Mouse (Mus musculus) bone marrow macrophage, adult 2 months (primary cell): ENCODE data around the gene Cchcr1. TPM values are rescaled to one million over a fixed set of nuclear protein-coding genes. Genes with fewer than 3 reads are reported as not detected.

Experiments used
- H3K27ac ChIP-seq: 2 replicates; pipeline ENCODE4 v1.5.1; 2012; ENCODE audit warnings: low read depth, low read length; ENCODE audit not compliant: insufficient read depth
- H3K4me1 ChIP-seq: 2 replicates; pipeline ENCODE4 v1.6.1; 2012; ENCODE audit warnings: low read length; ENCODE audit not compliant: control insufficient read depth, insufficient read depth
- H3K4me3 ChIP-seq: 2 replicates; pipeline ENCODE4 v1.5.1; 2012; ENCODE audit warnings: mild to moderate bottlenecking, low read length, moderate library complexity; ENCODE audit not compliant: insufficient read depth
- CTCF ChIP-seq: IDR thresholded peaks from 2 replicates; pipeline ENCODE4 v1.5.1; 2012; ENCODE audit warnings: low read depth, mild to moderate bottlenecking, low read length, moderate library complexity
- POLR2A ChIP-seq: IDR thresholded peaks from 2 replicates; pipeline ENCODE4 v1.6.1; 2012; ENCODE audit warnings: mild to moderate bottlenecking, low read depth, low read length, borderline replicate concordance
- polyA plus RNA-seq: library from polyadenylated mRNA; stranded (reverse); fragments of >200 nt; gene quantifications from 2 replicates; pipeline ENCODE4 v1.2.4, GENCODE M21; 2012; ENCODE audit not compliant: missing spikeins, insufficient read depth, insufficient read length

The Cchcr1 gene
- polyA plus RNA-seq, 1 experiment = 9.8 TPM

GRCm38 (mm10) chr17:35538476-35538875 lies 21.6 kb downstream of the Cchcr1 start:
- no peak for TF ChIP-seq POLR2A
- TF ChIP-seq CTCF = no peak
- H3K27ac ChIP-seq = no peak overlapping the region
- 0 out of 2 replicates have a peak, but pooled peaks cover 3% of the 10 kb centered on the region for H3K4me1 ChIP-seq
- no peak overlapping the region for H3K4me3 ChIP-seq

- TF ChIP-seq POLR2A = no peak
- no peak for TF ChIP-seq CTCF
- H3K27ac ChIP-seq = no peak overlapping the region
- 0 out of 2 replicates have a peak, but pooled peaks cover 3% of the 10 kb centered on the region for H3K4me1 ChIP-seq
- no peak overlapping the region for H3K4me3 ChIP-seq
Measured at GRCm38 (mm10) chr17:35539540-35539939, 22.6 kb downstream of the Cchcr1 start.

- TF ChIP-seq CTCF = no peak
- no peak for TF ChIP-seq POLR2A
- no peak overlapping the region for H3K4me3 ChIP-seq
- H3K27ac ChIP-seq = no peak overlapping the region
- H3K4me1 ChIP-seq = 0 out of 2 replicates have a peak, but pooled peaks cover 3% of the 10 kb centered on the region
Measured at GRCm38 (mm10) chr17:35542761-35543411, 26.0 kb downstream of the Cchcr1 start.

- H3K4me1 ChIP-seq = 0 out of 2 replicates have a peak, but pooled peaks cover 3% of the 10 kb centered on the region
- H3K4me3 ChIP-seq = no peak overlapping the region
- TF ChIP-seq POLR2A (no peak), CTCF (no peak)
- no peak overlapping the region for H3K27ac ChIP-seq
Measured at GRCm38 (mm10) chr17:35543412-35543861, 26.5 kb downstream of the Cchcr1 start.

GRCm38 (mm10) chr17:35544001-35544400 lies 27.1 kb downstream of the Cchcr1 start:
- no peak overlapping the region for H3K4me3 ChIP-seq
- no peak overlapping the region for H3K27ac ChIP-seq
- TF ChIP-seq CTCF (no peak), POLR2A (no peak)
- 0 out of 2 replicates have a peak, but pooled peaks cover 3% of the 10 kb centered on the region for H3K4me1 ChIP-seq

- Histone ChIP-seq H3K27ac (no peak overlapping the region), H3K4me3 (no peak overlapping the region), H3K4me1 (0 out of 2 replicates have a peak, but pooled peaks cover 3% of the 10 kb centered on the region)
- TF ChIP-seq CTCF = peak; percentile 95
- TF ChIP-seq POLR2A = no peak
Measured at GRCm38 (mm10) chr17:35544680-35545079, 27.8 kb downstream of the Cchcr1 start.

GRCm38 (mm10) chr17:35547465-35547864 lies 30.6 kb downstream of the Cchcr1 start:
- Histone ChIP-seq H3K27ac (no peak overlapping the region), H3K4me3 (no peak overlapping the region), H3K4me1 (0 out of 2 replicates have a peak, but pooled peaks cover 3% of the 10 kb centered on the region)
- TF ChIP-seq CTCF (no peak), POLR2A (no peak)

- Histone ChIP-seq H3K27ac (no peak overlapping the region), H3K4me3 (no peak overlapping the region), H3K4me1 (no peaks in the 10 kb centered on the region)
- TF ChIP-seq CTCF (no peak), POLR2A (no peak)
Measured at GRCm38 (mm10) chr17:35548636-35549035, 31.7 kb downstream of the Cchcr1 start.

- Histone ChIP-seq H3K27ac (no peak overlapping the region), H3K4me1 (no peaks in the 10 kb centered on the region), H3K4me3 (no peak overlapping the region)
- TF ChIP-seq CTCF = no peak
- TF ChIP-seq POLR2A = no peak
Measured at GRCm38 (mm10) chr17:35549437-35550142, 32.7 kb downstream of the Cchcr1 start.

- no peak overlapping the region for H3K27ac ChIP-seq
- H3K4me1 ChIP-seq = no peaks in the 10 kb centered on the region
- TF ChIP-seq POLR2A (no peak), CTCF (no peak)
- H3K4me3 ChIP-seq = no peak overlapping the region
Measured at GRCm38 (mm10) chr17:35550143-35550494, 33.2 kb downstream of the Cchcr1 start.
